Mouse (Mus musculus) regulatory T cell (primary cell): ENCODE measurements around the gene Ptpdc1.

Experiments
- in situ Hi-C: fragments of 300-600 bp; cut with MboI, MseI; formaldehyde crosslinking; loops from one replicate; pipeline ENCODE4 v1.15.1; 2025; ENCODE audit warnings: high pct_unique_total_duplicates

The Ptpdc1 gene

DNA sequence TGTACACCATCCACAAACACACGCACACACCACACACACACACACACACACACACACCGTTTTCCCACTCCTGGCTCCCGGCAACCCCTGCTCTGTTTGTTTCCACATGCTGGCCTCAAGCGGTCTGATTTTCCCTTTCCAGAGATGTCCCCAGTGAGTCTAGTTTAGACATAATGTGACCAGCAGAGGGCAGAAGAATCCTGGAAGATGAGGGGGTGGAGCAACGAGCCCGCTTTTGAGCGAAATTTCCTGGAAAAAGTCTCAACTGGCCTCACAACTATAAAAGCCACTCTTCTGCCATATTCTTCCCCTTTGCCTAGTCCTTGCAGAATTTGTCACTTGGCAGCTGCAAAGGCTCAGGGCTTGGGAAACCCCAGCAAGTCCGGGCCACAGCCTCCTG is 30.2 kb upstream of the Ptpdc1 start:
- in situ Hi-C loops, result loop anchor here (10.0 kb wide), 2 partner anchors 359 to 679 kb away; no protein-coding TSS in a partner anchor

DNA sequence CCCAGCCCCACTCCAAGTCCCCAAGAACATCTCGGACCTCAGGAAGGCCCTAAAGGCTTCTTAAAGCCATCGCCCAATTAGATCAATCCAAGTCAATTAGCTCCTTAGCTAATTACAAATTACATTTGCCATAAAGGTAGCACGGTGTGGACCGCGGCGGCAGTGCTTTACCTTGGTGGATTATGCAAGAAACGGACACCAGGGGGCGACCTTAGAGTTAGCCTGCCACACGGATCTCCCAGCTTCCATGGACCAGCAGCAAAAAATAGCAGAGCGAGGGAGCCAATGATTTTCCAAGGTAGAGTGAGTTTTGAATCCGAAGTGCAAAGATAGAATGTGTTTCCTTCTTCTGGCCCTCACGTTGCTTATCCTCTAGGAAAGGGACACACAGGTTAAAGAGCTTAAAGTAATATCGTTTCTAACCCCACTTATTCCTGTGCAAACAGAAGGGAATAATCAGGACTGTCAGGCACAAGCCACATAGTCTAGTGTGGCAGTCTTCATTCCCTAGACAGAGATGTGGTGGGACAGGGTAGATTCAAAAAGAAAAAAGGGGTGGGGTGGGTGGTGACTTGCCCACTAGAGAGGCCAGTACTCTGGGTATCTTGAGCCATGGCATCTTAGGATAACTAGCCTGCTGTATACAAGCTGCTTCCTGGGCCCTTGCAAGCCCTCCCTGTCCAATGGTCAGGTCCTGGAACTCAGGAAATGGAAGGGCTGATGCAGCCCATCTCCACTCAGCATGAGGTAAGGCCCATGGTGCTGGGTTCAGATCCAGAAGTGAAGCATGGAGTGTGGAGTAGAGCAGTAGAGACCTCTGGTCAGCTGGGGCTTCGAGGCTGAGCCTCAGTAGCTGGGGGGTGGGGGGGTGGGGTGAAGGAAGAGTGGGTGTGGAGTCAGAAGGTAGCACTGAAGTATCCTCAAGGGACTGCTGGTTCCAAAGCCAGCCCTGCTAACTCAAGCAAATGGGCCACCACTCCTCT is 28.6 kb upstream of the Ptpdc1 start:
- in situ Hi-C loops, result loop anchor here (10.0 kb wide), 2 partner anchors 361 to 681 kb away; no protein-coding TSS in a partner anchor

DNA sequence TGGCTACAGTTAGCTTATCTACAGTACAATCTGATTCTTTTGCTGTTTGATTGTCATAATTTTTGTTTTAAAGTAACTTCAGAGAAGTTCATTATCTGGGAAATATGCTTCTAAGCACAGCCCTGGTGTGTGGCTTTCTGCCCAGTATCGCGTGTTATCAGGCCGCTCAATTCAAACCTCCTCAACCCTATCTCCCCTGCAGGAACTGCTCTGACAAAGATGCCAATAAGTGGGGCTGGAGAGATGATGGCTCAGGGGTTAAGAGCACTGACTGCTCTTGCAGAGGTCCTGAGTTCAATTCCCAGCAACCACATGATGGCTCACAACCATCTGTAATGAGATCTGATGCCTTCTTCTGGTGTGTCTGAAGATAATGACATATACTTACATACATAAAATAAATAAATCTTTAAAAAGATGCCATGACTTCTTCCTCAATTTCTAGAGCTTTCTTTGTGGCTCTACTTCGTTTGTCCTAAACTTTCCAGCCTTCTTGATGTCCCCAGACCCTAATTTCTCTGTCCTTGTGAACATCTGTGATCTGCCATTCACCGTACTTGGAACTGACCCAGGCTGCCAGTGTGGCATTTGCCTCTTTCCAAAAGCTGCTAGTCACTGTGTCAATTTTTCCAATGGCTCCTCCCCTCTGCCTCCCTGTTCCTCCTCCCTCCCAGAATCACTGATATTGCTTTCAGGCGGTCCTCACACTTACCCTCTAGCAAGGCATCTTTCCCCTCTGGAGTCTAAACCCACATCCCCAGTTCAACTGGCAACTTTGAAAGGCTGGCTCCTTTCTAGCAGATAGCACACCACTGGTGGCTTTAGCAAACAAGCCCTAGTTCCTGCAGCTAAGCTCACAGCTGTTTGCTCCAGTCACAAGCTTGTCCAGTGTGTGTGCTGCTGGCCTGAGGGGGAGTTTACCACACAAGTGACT is 25.9 kb upstream of the Ptpdc1 start:
- in situ Hi-C loops, result loop anchor here (10.0 kb wide), 2 partner anchors 363 to 683 kb away; no protein-coding TSS in a partner anchor

DNA sequence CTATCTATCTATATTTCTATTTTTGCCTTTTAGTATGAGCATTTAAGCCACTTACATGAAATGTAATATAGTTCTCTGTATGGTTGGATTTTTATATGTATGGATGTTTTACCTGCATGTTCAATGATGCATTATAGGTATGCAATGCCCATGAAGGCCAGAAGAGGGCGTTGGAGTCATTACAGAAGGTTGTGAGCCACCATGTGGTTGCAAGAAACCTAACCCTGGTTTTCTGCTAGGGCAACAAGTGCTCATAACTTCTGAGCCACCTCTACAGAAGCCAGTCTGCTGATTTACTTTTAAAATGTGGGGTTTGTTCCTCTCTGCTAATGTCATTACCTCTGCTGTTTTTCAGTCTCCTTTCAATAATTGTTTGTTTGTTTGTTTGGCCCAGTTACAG is 25.2 kb upstream of the Ptpdc1 start:
- in situ Hi-C loops, result loop anchor here (10.0 kb wide), 2 partner anchors 364 to 684 kb away; no protein-coding TSS in a partner anchor

DNA sequence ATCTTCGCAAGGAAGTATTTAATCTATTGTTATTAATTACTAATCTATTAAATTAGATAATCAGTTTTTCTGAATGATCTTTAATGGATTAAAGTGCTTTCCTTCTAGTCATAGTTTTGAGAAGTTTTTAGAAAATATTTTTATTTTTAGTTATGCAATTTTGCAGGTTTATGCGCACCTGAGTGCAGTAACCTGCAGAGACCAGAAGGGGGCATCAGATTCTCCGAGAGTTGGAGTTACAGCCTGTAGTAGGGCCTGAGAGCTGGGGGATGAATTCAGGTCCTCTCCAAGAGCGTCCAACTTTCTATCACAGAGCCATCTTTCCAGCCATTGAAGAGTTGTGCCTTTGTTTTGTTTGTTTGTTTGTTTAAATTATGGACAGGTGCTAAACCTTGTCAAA is 21.2 kb upstream of the Ptpdc1 start:
- in situ Hi-C loops, result no loop called here

DNA sequence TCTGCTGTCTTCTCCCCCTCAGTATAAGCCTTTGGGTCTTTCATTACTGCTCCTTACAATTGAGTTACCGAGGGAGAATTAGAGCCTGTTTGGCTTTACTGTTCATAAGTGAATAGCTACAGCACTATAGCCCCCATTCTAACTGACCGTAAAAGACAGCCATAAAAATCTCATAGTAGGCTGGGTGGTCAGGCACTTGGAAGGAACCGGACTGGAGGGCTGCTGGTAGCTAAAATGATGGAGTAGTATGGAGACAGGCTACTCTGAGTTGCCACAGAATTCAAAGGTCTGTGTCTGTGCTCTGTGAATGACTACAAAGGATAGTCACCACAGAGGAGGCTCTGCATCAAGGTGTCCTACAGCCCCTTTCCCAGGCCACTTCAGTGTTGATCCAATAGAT is 18.5 kb upstream of the Ptpdc1 start:
- in situ Hi-C loops, result no loop called here

DNA sequence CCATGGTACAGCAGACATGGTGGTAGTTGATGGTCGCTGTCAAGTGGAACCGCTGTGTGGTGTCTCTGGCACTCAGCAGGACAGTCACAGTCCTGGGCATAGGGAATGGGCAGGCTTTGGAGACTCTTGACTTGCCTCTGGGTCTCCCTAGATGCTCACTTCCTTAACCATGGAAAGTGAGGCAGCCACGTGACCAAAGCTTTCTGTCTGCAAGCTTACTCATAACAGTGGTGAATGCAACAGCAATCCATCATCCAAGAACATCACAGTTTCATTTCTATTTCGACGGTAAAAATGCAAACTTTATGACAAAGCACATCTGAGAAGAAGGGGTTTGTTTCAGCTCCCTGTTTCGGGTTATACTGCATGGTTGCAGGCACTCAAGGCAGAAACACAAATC is 17.6 kb upstream of the Ptpdc1 start:
- in situ Hi-C loops, result no loop called here

DNA sequence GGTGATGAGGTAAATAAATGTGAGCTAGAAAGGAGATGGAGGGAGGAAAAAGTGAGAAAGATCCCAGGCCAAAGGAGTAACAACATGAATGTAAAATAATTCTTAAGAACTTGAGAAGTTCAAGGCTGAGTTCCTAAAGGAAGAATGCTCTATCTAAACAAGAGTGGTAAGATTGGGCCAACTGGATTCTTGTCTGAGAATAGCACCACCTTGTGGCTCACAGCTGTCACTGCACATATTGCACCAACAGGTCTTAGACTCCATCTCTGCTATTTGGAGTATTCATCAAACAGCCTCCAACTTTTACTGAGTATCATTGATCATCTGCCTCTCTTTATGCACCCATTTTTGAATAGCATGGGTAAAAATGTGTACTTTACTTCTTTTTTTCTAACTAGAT is 14.1 kb upstream of the Ptpdc1 start:
- in situ Hi-C loops, result loop anchor here (5.0 kb wide), 1 partner anchor 112 kb away; no protein-coding TSS in a partner anchor

DNA sequence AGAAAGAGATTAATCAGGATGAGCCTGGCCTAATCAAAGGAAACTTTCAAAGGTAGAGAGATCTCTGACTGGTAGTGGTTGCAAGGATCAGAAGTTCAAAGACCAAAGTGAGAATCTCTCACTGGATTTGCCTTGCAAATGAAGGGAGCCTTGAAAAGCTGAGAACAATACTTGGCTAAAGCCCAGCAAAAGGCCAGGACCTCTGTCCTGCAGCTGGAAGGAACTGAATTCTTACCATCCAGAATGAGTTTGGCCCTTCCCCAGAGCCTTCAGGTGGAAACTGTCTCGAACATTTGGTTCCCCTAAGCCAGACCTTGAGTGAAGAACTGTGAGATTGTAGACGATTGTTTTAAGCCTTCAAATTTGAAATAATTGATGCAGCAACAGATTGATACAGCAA is 12.2 kb upstream of the Ptpdc1 start:
- in situ Hi-C loops, result loop anchor here (5.0 kb wide), 1 partner anchor 110 kb away; no protein-coding TSS in a partner anchor

DNA sequence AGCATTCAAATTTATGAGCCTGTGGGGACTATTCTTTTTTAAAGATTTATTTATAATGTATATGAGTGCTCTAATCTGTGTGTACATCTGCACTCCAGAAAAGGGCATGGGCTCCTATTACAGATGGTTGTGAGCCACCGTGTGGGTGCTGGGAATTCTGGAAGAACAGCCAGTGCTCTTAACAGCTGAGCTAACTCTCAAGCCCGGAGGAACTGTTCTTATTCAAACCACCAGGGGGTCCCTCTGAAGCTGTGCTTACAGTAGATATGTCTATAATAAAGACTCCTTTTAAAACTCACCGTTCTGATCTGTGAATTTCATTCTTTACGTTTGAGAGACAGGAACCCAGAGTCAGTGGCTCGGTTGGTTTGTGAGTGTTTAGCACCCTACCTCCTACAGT is 6.2 kb upstream of the Ptpdc1 start:
- in situ Hi-C loops, result no loop called here

DNA sequence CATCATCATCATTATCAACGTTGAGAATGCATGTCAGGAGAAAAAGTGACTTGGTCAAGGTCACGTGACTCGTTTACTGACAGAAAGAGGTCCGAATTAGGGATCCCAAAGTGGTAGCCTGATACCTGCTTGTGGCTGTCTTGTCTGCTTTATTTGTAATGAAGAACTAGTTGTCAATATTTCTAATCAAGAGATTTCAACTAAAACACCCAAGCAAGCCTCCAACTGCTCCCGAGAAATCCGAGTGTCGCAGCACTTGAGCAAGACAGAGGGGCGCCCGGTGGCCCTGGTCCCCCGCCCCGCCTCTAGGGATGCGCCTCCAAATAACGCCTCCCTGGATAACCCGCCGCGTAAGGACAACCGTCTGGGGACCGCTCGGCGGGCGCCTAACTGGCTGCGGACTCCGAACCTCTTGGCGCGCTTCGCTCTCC is 481 bp downstream of the Ptpdc1 start:
- in situ Hi-C loops, result no loop called here

DNA sequence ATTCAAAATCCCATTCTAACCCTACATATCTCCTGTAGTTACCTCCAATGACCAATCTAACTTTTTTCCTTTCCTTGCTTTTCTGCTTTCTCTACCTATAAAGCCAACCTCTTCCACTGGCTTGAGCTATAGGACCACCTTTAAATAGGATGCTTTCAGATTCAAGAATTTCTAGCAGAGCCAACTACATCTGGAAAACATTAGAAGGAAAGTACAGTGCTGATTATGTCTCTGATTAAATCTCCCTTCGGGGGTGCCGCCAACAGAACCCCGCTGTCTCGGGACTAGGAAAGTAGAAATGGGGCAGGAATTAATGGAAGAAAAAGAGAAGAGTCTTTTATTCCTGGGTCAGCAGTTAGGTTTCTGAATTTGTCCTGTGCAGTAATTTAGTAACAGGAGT is 6.6 kb downstream of the Ptpdc1 start:
- in situ Hi-C loops, result no loop called here

DNA sequence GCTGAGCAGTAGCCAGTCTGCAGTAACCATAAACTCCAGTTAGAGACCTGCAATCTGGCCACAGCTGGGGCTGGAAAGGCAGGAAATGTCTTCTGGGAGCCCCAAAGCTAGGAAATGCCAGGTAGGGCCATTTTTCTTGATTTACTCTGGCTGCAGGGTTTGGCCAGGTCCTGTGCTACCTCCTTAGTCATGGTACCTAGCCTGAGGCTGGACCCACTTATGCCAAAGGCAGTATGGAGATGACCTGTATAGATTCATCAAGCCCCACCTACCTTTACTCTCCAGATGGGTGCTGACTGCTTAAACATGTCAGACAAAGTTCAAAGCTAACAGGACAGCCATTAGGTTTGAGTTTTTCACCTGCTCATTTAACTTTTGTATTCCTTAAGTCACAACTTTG is 7.7 kb downstream of the Ptpdc1 start:
- in situ Hi-C loops, result no loop called here

DNA sequence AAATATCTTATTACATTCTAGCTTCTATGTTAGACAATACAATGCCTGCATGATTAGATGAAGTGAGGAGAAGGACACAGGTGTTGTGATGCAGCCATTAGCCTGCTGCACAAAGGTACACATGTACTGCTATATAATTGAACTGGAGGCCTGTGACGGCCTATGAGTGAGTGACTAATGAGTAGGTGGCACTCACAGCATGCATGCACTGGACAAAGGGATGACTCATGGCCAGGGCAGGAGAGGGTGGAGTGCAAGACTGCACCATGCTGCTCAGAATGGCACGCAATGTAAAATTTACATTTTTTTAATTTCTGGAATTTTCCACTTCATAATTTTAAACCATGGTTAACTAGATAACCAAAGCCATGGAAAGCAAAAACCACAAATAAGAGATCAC is 10.9 kb downstream of the Ptpdc1 start:
- in situ Hi-C loops, result no loop called here

DNA sequence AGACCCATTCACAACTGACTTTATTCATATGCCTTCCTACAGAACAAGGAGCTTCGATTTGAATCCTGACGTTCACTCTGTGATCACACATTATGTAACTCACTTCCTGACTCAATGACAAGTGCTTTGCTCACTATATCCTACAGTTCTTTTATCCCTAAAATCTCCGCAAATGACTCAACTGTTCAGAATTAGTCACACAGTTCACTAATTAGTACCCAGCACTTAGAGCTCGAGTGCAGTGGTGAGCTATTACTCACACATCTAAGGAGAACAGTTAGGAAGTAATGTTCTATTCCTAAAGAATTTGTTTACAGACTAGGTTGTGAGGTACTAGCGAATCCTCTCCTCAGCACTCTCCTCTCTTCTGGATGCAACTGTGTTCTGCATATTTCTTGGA is 16.4 kb downstream of the Ptpdc1 start:
- in situ Hi-C loops, result no loop called here

DNA sequence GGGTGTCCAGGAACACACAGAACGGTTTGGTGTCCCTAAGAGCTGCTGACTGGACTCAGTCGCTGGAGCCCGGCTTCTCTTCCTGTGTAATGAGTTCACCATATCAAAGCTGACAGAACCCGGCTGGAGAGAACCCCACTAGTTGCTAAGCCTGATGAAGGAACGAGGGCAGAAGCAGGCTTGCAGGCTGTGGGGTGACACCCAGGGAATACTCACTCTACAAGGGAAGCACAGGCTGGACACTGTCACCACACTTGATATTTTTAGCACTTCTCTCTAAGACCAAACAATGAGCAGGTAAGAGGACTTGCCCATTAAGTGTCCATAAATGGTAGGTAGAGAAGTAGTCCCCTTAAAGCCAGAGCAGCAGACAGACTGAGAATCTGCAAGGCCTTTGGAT is 20.9 kb downstream of the Ptpdc1 start:
- in situ Hi-C loops, result no loop called here

DNA sequence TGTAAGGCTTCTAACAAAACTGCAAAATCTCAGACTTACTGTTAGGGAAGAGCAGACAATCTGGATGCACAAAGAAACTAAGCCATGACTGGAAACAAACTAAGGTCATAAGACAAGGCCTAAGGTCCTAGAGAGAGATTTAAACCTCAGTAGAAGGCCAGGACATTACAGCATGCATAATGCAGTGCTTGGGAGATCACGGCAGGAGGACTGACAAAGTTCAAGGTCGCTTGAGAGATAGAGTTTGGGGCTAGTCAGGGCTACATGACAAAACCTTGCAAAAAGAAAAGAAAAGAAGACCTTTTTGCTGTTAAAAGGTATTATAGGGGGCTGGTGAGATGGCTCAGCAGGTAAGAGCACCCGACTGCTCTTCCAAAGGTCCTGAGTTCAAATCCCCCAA is 22.2 kb downstream of the Ptpdc1 start:
- in situ Hi-C loops, result no loop called here

DNA sequence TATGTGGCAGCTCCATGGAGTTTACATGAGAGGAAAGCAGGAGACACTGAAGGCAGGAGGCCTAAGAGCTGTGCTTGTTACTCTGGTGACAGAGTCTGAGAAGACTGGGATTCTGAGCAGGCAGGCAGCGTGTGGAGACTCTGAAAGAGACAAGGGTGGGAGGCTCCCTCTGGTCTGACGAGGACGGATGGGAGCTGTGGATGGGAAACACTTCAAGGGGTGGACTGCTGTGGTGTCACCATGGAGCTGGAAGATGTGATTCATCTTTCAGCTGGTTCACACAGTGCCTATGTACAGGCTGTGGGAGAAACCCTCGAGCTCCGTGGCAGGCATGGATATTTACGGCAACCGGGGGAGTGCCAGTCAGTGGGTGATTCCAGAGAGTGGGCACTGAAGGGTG is 30.9 kb downstream of the Ptpdc1 start:
- in situ Hi-C loops, result no loop called here

DNA sequence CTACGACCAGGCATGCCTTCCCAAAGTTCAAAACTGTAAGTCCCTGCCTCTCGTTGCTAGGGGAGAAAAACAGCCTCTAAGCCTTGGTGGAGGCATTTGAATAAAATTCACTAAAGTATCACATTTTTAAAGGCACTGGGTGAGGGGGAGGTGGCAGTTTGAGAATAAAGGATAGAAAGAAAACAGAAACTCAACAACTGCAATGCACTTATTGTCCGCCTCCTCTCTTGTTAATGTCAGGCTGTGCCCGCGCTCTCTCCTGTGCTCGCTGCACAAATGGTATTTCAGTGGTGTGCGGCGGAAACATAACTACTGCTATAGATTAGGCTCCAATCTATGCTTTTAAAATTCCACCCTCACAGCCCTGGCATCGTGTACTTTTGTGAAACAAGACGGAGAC is 31.4 kb downstream of the Ptpdc1 start:
- in situ Hi-C loops, result no loop called here

DNA sequence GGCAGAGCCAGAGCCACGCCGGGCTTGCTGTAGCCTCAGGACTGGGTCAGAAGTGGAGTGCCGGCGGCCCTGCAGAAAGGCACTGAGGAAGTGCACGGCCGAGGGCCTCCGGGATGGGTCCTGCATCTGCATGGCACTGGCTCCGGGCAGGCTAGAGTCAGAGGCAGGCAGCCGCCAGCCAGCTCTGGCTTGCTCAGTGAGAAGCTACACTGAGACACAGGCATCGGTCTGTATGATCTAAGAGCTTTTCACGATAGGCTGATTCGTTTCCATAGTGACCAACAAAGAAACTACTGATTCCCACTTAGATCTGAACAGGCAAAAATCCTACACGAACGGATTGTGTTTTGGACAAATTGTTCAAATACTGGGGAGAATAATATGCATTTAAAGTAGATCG is 32.3 kb downstream of the Ptpdc1 start:
- in situ Hi-C loops, result no loop called here

DNA sequence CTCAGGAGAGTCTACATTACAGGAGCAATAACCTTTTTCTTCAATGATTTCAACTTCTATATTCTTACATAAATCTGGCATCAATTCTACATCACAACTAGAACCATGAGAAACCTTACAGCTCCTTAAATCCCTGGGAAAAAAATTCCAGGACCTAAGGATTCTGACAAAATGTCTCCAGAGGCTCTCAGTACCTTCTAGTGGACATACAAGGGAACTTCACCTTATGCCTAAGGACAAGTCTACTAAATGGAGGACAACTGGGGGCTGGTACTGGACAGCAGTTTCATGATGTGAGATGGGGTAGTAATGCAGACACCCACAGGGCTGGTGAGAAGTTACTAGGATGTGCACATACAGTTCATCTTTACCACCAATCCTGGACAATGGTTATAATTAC is 34.7 kb downstream of the Ptpdc1 start:
- in situ Hi-C loops, result no loop called here

DNA sequence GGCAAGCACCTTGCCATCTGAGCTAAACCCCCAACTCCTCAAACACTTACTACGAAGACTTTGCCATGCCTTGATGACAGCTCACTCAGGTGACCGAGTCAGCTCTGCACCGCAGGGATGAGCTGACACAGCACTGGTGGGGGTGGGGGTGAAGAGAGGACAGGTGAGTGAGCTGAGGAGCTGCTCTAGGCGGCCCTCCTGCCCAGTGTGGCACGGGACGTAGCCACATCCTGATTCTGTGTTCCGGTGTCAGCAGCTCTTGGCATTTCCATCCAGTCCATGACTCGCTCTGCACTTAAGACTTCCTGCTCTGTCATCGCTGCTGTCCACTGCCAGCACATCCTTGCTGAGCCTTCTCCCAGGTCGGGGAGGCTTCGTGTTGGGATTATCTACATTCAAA is 38.1 kb downstream of the Ptpdc1 start:
- in situ Hi-C loops, result no loop called here
